Mouse (Mus musculus) left cerebral cortex, adult 2 months (tissue): ENCODE measurements at regions not wholly inside any gene's neighbourhood (a gene's known extent, or its start where the extent isn't known, plus 50 kb on each side); places are given as distances from the start of the nearest gene placed in this dataset.
A peak's percentile ranks its signal among the peaks of the same experiment; 100 is the strongest.

Experiments used
- DNase-seq, 2 experiments: peaks; one replicate each; pipeline ENCODE4 v3.0.0; 2021 to 2022; ENCODE audit warnings: low spot score in 2 of 2, mixed read lengths in 1 of 2; ENCODE audit errors: extremely low spot score in 1 of 2
- H3K27ac ChIP-seq: fragments of 200-600 bp; 2 replicates; pipeline ENCODE4 v1.8.1; 2022
- H3K4me3 ChIP-seq: fragments of 200-600 bp; 2 replicates; pipeline ENCODE4 v1.8.1; 2022
- CTCF ChIP-seq: fragments of 200-600 bp; IDR thresholded peaks from 2 replicates; pipeline ENCODE4 v1.8.1; 2022; ENCODE audit warnings: antibody characterized with exemption, mild to moderate bottlenecking, moderate library complexity
- intact Hi-C: fragments of 180-260 bp; cut with DNase I; formaldehyde crosslinking; loops from one replicate; pipeline ENCODE4 v1.15.1; 2025

- no peak for TF ChIP-seq CTCF
- H3K27ac ChIP-seq, result no peak overlapping the region
- no peak overlapping the region for H3K4me3 ChIP-seq
- intact Hi-C loops, result no loop called here
- DNase-seq, result no peak
Observed at GRCm38 (mm10) chr9:30768665-30769434, 153.4 kb downstream of the Adamts15 start.

GRCm38 (mm10) chr9:30766701-30767100 is 155.6 kb downstream of the Adamts15 start:
- no peak for DNase-seq
- intact Hi-C loops, result no loop called here
- TF ChIP-seq CTCF, result no peak
- Histone ChIP-seq H3K27ac (no peak overlapping the region), H3K4me3 (no peak overlapping the region)

- intact Hi-C loops, result no loop called here
- Histone ChIP-seq H3K27ac (no peak overlapping the region), H3K4me3 (no peak overlapping the region)
- no peak for TF ChIP-seq CTCF
- no peak for DNase-seq
Observed at GRCm38 (mm10) chr9:30766171-30766570, 156.1 kb downstream of the Adamts15 start.

- H3K4me3 ChIP-seq, result no peak overlapping the region
- intact Hi-C loops, result no loop called here
- DNase-seq, result no peak
- TF ChIP-seq CTCF, result no peak
- H3K27ac ChIP-seq, result no peak overlapping the region
Observed at GRCm38 (mm10) chr9:30765017-30765569, 157.2 kb downstream of the Adamts15 start.

GRCm38 (mm10) chr9:30762913-30763312 is 159.3 kb downstream of the Adamts15 start:
- peak in 1 of 2 experiments; percentile 8 for DNase-seq
- no peak for TF ChIP-seq CTCF

GRCm38 (mm10) chr9:30758121-30758520 is 164.1 kb downstream of the Adamts15 start:
- no peak for TF ChIP-seq CTCF
- Histone ChIP-seq H3K27ac (no peak overlapping the region), H3K4me3 (no peak overlapping the region)
- intact Hi-C loops, result no loop called here
- no peak for DNase-seq

More at GRCm38 (mm10) chr9:30762913-30763312, 159.3 kb downstream of the Adamts15 start:
- no peak overlapping the region for H3K4me3 ChIP-seq
- no peak overlapping the region for H3K27ac ChIP-seq
- intact Hi-C loops, result no loop called here

- no peak overlapping the region for H3K4me3 ChIP-seq
- TF ChIP-seq CTCF, result no peak
- DNase-seq, result no peak
- intact Hi-C loops, result no loop called here
- H3K27ac ChIP-seq, result no peak overlapping the region
Observed at GRCm38 (mm10) chr9:30757406-30757805, 164.8 kb downstream of the Adamts15 start.

GRCm38 (mm10) chr9:30756796-30757195 is 165.5 kb downstream of the Adamts15 start:
- H3K4me3 ChIP-seq, result no peak overlapping the region
- TF ChIP-seq CTCF, result no peak
- DNase-seq, result no peak
- intact Hi-C loops, result no loop called here
- H3K27ac ChIP-seq, result no peak overlapping the region

- H3K27ac ChIP-seq, result no peak overlapping the region
- no peak for DNase-seq
- H3K4me3 ChIP-seq, result no peak overlapping the region
- intact Hi-C loops, result no loop called here
- no peak for TF ChIP-seq CTCF
Observed at GRCm38 (mm10) chr9:30755586-30755985, 166.7 kb downstream of the Adamts15 start.

- intact Hi-C loops, result no loop called here
- Histone ChIP-seq H3K4me3 (no peak overlapping the region), H3K27ac (no peak overlapping the region)
- TF ChIP-seq CTCF, result no peak
- DNase-seq, result no peak
Observed at GRCm38 (mm10) chr9:30754826-30755225, 167.4 kb downstream of the Adamts15 start.

- no peak for TF ChIP-seq CTCF
- no peak for DNase-seq
- no peak overlapping the region for H3K4me3 ChIP-seq
- intact Hi-C loops, result no loop called here
- no peak overlapping the region for H3K27ac ChIP-seq
Observed at GRCm38 (mm10) chr9:30743471-30743870, 178.8 kb downstream of the Adamts15 start.

- DNase-seq, result no peak
- Histone ChIP-seq H3K4me3 (no peak overlapping the region), H3K27ac (no peak overlapping the region)
- intact Hi-C loops, result no loop called here
- TF ChIP-seq CTCF, result no peak
Observed at GRCm38 (mm10) chr9:30742471-30743098, 179.7 kb downstream of the Adamts15 start.
